Mouse (Mus musculus): ENCODE measurements around the gene Fubp1. TPM values are rescaled to one million over a fixed set of nuclear protein-coding genes. Genes with fewer than 3 reads are reported as not detected.

Fubp1 gene
- total RNA-seq, 2 experiments from 2014 or later, result 136 to 139 TPM

- DNase-seq (ENCODE audit: low spot score in 2 of 2), result no peak
These were observed 21.3 kb downstream of the Fubp1 start for GRCm38 (mm10) chr3:152231333-152232100.

- DNase-seq (ENCODE audit: low spot score in 2 of 2), result no peak
These were observed 25.0 kb downstream of the Fubp1 start for GRCm38 (mm10) chr3:152235238-152235637.

- DNase-seq (ENCODE audit: low spot score in 2 of 2), result no peak
These were observed 25.6 kb downstream of the Fubp1 start for GRCm38 (mm10) chr3:152235805-152236204.

- no peak for DNase-seq (ENCODE audit: low spot score in 2 of 2)
These were observed 28.6 kb downstream of the Fubp1 start for GRCm38 (mm10) chr3:152238836-152239235.

GRCm38 (mm10) chr3:152239592-152239991 lies 29.4 kb downstream of the Fubp1 start:
- no peak for DNase-seq (ENCODE audit: low spot score in 2 of 2)

- no peak for DNase-seq (ENCODE audit: low spot score in 2 of 2)
These were observed 30.9 kb downstream of the Fubp1 start for GRCm38 (mm10) chr3:152241098-152241497.

- DNase-seq (ENCODE audit: low spot score in 2 of 2), result no peak
These were observed 33.1 kb downstream of the Fubp1 start for GRCm38 (mm10) chr3:152243304-152243703.

- peak in 1 of 2 experiments; percentile 19 for DNase-seq (ENCODE audit: low spot score in 2 of 2)
These were observed 35.2 kb downstream of the Fubp1 start for GRCm38 (mm10) chr3:152245273-152245910.

- DNase-seq (ENCODE audit: low spot score in 2 of 2), result no peak
These were observed 37.5 kb downstream of the Fubp1 start for GRCm38 (mm10) chr3:152247708-152248107.

- DNase-seq (ENCODE audit: low spot score in 2 of 2), result no peak
These were observed 40.3 kb downstream of the Fubp1 start for GRCm38 (mm10) chr3:152250487-152250886.

- no peak for DNase-seq (ENCODE audit: low spot score in 2 of 2)
These were observed 47.3 kb downstream of the Fubp1 start for GRCm38 (mm10) chr3:152257528-152257927.

GRCm38 (mm10) chr3:152259409-152259808 lies 49.2 kb downstream of the Fubp1 start:
- peak; percentile 79 to 81 for DNase-seq (ENCODE audit: low spot score in 2 of 2)

- DNase-seq (ENCODE audit: low spot score in 2 of 2), result no peak
These were observed 50.1 kb downstream of the Fubp1 start for GRCm38 (mm10) chr3:152260362-152260761.

- DNase-seq (ENCODE audit: low spot score in 2 of 2), result no peak
These were observed 51.2 kb downstream of the Fubp1 start for GRCm38 (mm10) chr3:152261436-152261835.

GRCm38 (mm10) chr3:152261948-152262347 lies 51.7 kb downstream of the Fubp1 start:
- no peak for DNase-seq (ENCODE audit: low spot score in 2 of 2)

GRCm38 (mm10) chr3:152264374-152264773 lies 54.2 kb downstream of the Fubp1 start:
- no peak for DNase-seq (ENCODE audit: low spot score in 2 of 2)

GRCm38 (mm10) chr3:152264830-152265229 lies 54.6 kb downstream of the Fubp1 start:
- DNase-seq (ENCODE audit: low spot score in 2 of 2), result no peak

GRCm38 (mm10) chr3:152265351-152266035 lies 55.3 kb downstream of the Fubp1 start:
- DNase-seq (ENCODE audit: low spot score in 2 of 2), result peak; percentile 40 to 49

GRCm38 (mm10) chr3:152266036-152266421 lies 55.8 kb downstream of the Fubp1 start, which contains the start of gene Nexn:
Nexn (minus strand) TSS chr3:152266350.
- no peak for DNase-seq (ENCODE audit: low spot score in 2 of 2)

GRCm38 (mm10) chr3:152268099-152268498 lies 57.9 kb downstream of the Fubp1 start:
- DNase-seq (ENCODE audit: low spot score in 2 of 2), result no peak

- DNase-seq (ENCODE audit: low spot score in 2 of 2), result no peak
These were observed 61.0 kb downstream of the Fubp1 start for GRCm38 (mm10) chr3:152271071-152271710.

- DNase-seq (ENCODE audit: low spot score in 2 of 2), result no peak
These were observed 61.7 kb downstream of the Fubp1 start for GRCm38 (mm10) chr3:152271876-152272275.

Data from layer of hippocampus, postnatal 10 days (tissue).